Mouse (Mus musculus): ENCODE measurements around the gene Mgarp.

DNA sequence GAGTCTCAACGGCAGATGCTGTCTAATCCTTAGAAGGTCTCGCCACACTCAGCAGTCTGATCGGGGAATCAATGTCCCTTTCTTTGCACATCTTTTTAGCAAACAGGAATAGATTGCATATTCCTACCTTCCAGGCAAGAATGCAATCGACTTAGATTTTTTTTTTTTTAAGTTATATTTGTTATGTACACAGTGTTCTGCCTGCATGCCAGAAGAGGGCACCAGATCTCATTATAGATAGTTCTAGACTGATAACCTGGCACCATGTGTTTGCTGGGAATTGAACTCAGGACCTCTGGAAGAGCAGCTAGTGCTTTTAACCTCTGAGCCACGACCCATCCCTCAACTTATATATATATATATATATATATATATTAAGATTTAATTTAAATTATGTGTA is 23.0 kb downstream of the Mgarp start:
- TF ChIP-seq CTCF (IDR thresholded peaks at IDR 0.05; ENCODE audit: control insufficient read depth, insufficient read depth, insufficient replicate concordance, low read depth, low read length) (no peak), POLR2A (IDR thresholded peaks at IDR 0.05; ENCODE audit: control insufficient read depth, low read depth, low read length) (no peak)

Measured in testis, adult 2 months (tissue).